Mouse (Mus musculus) neural tube, embryonic 15.5 days (tissue): ENCODE measurements around the gene Vapb. TPM values are rescaled to one million over a fixed set of nuclear protein-coding genes. Genes with fewer than 3 reads are reported as not detected.

Experiments used
- ATAC-seq: fragments of 200-750 bp; cut with Nextera tagmentation; 2 replicates; pipeline ENCODE4 v1.8.0; 2017; ENCODE audit warnings: mild to moderate bottlenecking, moderate TSS enrichment, moderate library complexity; ENCODE audit not compliant: low FRiP score
- H3K27ac ChIP-seq: fragments of 300-500 bp; sonication (generic); replicated peaks from 2 replicates; pipeline ENCODE4 v1.5.1; 2015; ENCODE audit warnings: mild to moderate bottlenecking, inconsistent platforms
- H3K27me3 ChIP-seq: fragments of 300-500 bp; sonication (generic); replicated peaks from 2 replicates; pipeline ENCODE4 v1.6.1; 2015; ENCODE audit warnings: inconsistent platforms
- H3K36me3 ChIP-seq: fragments of 300-500 bp; sonication (generic); 2 replicates; pipeline ENCODE4 v1.6.1; 2015; ENCODE audit warnings: inconsistent platforms
- H3K4me1 ChIP-seq: fragments of 300-500 bp; sonication (generic); 2 replicates; pipeline ENCODE4 v1.6.1; 2015; ENCODE audit warnings: inconsistent platforms
- H3K4me2 ChIP-seq: fragments of 300-500 bp; sonication (generic); 2 replicates; pipeline ENCODE4 v1.6.1; 2015; ENCODE audit warnings: inconsistent platforms, mild to moderate bottlenecking, moderate library complexity
- H3K4me3 ChIP-seq: fragments of 300-500 bp; sonication (generic); replicated peaks from 2 replicates; pipeline ENCODE4 v1.5.1; 2015; ENCODE audit warnings: mild to moderate bottlenecking, inconsistent platforms
- H3K9ac ChIP-seq: fragments of 300-500 bp; sonication (generic); replicated peaks from 2 replicates; pipeline ENCODE4 v1.6.1; 2015; ENCODE audit warnings: mild to moderate bottlenecking, inconsistent platforms
- H3K9me3 ChIP-seq: fragments of 300-500 bp; sonication (generic); replicated peaks from 2 replicates; pipeline ENCODE4 v1.6.1; 2016; ENCODE audit warnings: inconsistent platforms
- WGBS: fragments of 180-500 bp; shearing (Covaris S2); methylation state at CpG from one replicate; pipeline ENCODE4 v1.1.7; 2015; ENCODE audit warnings: mixed read lengths; 5-methylcytosine and 5-hydroxymethylcytosine counted together
- microRNA-seq: library from miRNA; unstranded; fragments of <30 nt; microRNA quantifications from one replicate; pipeline ENCODE4, GENCODE M21; 2017
- polyA plus RNA-seq: library from polyadenylated mRNA; unstranded; fragments of >200 nt; fragmentation: Nextera tagmentation; extraction: Ambion mirVana; gene quantifications from 2 replicates; pipeline ENCODE4 v1.2.1, GENCODE M21; 2015

Gene Vapb
- polyA plus RNA-seq, 1 experiment from 2014 or later: 19.9 TPM

DNA sequence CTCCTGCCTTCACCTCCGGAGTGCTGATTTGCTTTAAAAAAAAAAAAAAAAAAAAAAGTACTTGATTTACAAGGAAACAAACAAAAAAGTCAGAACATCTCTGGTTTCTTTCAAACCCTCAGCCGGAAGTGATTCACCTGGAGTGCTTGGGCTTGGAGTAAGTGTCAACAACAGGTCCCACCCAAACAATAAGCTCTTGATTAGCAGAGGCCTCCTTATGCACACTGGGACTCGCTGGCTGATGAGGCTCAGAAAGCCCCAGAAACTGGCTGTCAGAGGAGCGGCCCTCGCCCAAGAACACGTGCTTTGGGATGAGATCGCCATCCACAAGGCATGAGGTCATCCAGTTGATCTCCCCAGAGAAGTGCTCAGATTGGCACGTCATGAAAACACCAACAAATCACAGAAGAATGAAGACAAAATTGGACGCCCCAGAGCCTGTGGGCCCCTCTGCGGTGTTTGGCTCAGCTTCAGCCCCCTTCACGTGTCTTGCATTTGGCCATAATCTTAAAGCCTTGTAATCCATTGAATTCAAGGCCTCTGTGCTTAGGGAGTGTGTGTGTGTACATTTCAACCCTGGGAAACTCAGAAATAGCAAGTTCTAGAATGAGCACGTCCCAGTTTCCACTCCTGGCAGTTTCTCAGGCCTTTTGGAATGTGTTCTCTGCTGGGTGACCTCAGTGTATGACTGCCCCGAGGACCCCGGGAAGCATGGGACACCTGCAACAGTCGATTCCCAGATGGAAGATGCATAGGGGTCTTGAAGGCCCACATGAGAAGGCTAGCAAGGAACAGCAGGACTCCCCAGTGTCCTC lies 72.9 kb downstream of the Vapb start:
- no peak for ATAC-seq
- H3K9ac ChIP-seq: no peak overlapping the region
- no peaks in the 10 kb centered on the region for H3K27me3 ChIP-seq
- no peak overlapping the region for H3K27ac ChIP-seq
- no peaks in the 10 kb centered on the region for H3K36me3 ChIP-seq
- no peaks in the 10 kb centered on the region for H3K9me3 ChIP-seq
- no peak overlapping the region for H3K4me3 ChIP-seq
- no peak overlapping the region for H3K4me2 ChIP-seq
- WGBS: 84% methylated on average over 15 of the region's 15 CpGs
- no peaks in the 10 kb centered on the region for H3K4me1 ChIP-seq

DNA sequence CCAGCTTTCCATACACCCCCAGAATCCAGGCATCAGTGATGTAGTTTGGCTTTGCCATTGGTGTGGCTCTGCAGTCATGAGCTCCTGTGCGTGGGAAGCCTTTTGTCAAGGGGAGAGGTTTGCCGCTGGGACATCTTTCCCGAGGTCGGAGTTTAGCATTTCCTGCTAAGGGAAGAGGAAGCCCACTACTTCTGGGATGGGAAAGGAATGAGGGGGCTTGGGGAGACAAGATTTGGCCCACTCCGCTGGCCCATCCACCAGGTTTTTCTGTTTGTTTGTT lies 73.5 kb downstream of the Vapb start:
- ATAC-seq: no peak
- Histone ChIP-seq H3K36me3 (no peaks in the 10 kb centered on the region), H3K4me1 (no peaks in the 10 kb centered on the region), H3K27me3 (no peaks in the 10 kb centered on the region), H3K4me2 (no peak overlapping the region), H3K9ac (no peak overlapping the region), H3K27ac (no peak overlapping the region), H3K4me3 (no peak overlapping the region), H3K9me3 (no peaks in the 10 kb centered on the region)
- 93% methylated on average over 5 of the region's 5 CpGs for WGBS

GRCm38 (mm10) chr2:173811850-173812249 lies 74.5 kb downstream of the Vapb start:
- Histone ChIP-seq H3K9ac (no peak overlapping the region), H3K27ac (no peak overlapping the region), H3K4me1 (no peaks in the 10 kb centered on the region), H3K4me3 (no peak overlapping the region), H3K36me3 (no peaks in the 10 kb centered on the region), H3K27me3 (no peaks in the 10 kb centered on the region), H3K9me3 (no peaks in the 10 kb centered on the region), H3K4me2 (no peak overlapping the region)
- no peak for ATAC-seq
- 77% methylated on average over 8 of the region's 8 CpGs for WGBS

DNA sequence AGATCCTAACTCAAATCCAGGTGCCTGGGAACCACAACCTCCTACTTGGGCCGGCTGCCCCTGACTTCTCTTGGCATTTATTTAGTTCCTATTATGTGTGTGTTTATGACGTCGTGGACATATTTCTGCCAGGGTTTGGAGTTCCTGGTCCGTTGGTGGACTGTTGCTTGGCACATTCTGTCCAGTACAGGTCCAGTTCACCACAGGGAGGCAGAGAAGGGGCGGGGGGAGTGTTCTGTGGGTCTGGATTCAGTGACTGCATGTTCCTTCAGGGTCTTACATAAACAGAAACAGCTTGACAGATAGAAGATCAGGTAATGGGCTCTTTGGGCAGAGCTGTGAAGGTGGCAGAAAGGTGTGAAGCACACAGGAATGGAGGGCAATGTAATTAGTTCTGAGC lies 75.8 kb downstream of the Vapb start:
- H3K4me1 ChIP-seq: no peaks in the 10 kb centered on the region
- no peak overlapping the region for H3K4me3 ChIP-seq
- 84% methylated on average over 5 of the region's 5 CpGs for WGBS
- H3K27me3 ChIP-seq: no peaks in the 10 kb centered on the region
- H3K9ac ChIP-seq: no peak overlapping the region
- H3K9me3 ChIP-seq: no peaks in the 10 kb centered on the region
- H3K36me3 ChIP-seq: no peaks in the 10 kb centered on the region
- ATAC-seq: no peak
- no peak overlapping the region for H3K27ac ChIP-seq
- H3K4me2 ChIP-seq: no peak overlapping the region

DNA sequence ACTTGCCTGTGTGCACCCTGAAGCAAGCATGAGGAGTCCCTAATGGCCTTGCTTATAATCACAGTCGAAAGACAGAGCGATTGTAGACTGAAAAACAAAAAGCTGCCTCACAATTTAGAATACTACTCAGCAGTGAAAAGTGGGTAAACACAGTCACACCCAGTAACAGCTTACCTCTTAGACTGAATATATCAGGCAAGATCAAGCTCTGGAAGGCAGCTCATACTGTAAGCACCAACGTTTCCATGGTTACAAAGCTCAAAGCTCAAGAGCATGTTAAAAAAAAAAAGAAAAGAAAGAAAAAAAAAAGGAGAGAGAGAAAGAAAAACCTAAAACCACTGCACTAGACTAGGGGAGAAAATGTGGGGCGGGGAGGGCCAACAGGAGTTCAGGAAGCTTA lies 89.0 kb downstream of the Vapb start:
- H3K4me3 ChIP-seq: no peak overlapping the region
- WGBS: 87% methylated on average over 4 of the region's 4 CpGs
- no peak overlapping the region for H3K27ac ChIP-seq
- no peak for ATAC-seq
- no peaks in the 10 kb centered on the region for H3K9me3 ChIP-seq
- no peaks in the 10 kb centered on the region for H3K36me3 ChIP-seq
- no peak overlapping the region for H3K4me2 ChIP-seq
- no peaks in the 10 kb centered on the region for H3K27me3 ChIP-seq
- 0 out of 2 replicates have a peak, but pooled peaks cover 6% of the 10 kb centered on the region for H3K4me1 ChIP-seq
- H3K9ac ChIP-seq: no peak overlapping the region

GRCm38 (mm10) chr2:173827228-173827627 lies 89.9 kb downstream of the Vapb start:
- WGBS: 94% methylated on average over 9 of the region's 9 CpGs
- Histone ChIP-seq H3K27me3 (no peaks in the 10 kb centered on the region), H3K9ac (no peak overlapping the region), H3K27ac (no peak overlapping the region), H3K4me2 (no peak overlapping the region), H3K4me3 (no peak overlapping the region), H3K9me3 (no peaks in the 10 kb centered on the region), H3K36me3 (no peaks in the 10 kb centered on the region), H3K4me1 (0 out of 2 replicates have a peak, but pooled peaks cover 6% of the 10 kb centered on the region)
- ATAC-seq: no peak

GRCm38 (mm10) chr2:173828134-173828533 lies 90.8 kb downstream of the Vapb start:
- Histone ChIP-seq H3K9ac (no peak overlapping the region), H3K9me3 (no peaks in the 10 kb centered on the region), H3K27ac (no peak overlapping the region), H3K4me2 (no peak overlapping the region), H3K36me3 (no peaks in the 10 kb centered on the region), H3K4me3 (no peak overlapping the region), H3K27me3 (no peaks in the 10 kb centered on the region), H3K4me1 (0 out of 2 replicates have a peak, but pooled peaks cover 6% of the 10 kb centered on the region)
- 73% methylated on average over 6 of the region's 6 CpGs for WGBS
- no peak for ATAC-seq

DNA sequence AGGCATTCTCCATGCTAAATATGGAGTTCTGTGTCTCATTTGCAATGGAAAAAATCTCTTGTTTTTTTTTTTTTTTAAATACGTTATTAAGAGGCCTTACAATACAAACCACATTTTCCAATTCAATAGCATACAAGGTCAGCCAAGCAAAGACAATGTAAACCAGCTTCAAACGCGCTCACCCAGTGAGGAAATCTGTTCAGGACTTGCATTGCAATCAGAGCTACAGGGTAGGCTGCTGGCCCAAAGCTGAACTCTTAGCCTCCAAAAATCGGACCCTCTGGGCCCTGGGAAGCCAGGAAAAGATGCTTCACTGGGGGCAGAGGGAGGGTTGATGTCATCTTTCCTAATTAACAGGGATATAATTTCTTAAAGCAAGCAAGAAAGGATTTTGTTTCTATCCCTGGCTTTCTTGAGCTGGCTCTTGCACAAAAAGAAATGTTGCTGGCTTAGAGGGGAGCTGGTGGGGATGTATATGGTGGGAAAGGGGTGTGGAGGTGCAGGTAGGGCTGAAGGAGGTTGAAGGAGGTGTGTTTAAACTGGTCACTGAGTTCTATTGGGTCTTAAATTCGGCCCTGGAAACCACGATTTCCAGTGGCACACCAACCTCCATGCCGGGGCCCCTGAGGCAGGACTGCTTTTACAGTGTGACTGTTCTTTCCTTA lies 95.6 kb downstream of the Vapb start:
- Histone ChIP-seq H3K4me1 (no peaks in the 10 kb centered on the region), H3K27me3 (no peaks in the 10 kb centered on the region), H3K4me3 (no peak overlapping the region), H3K4me2 (no peak overlapping the region), H3K27ac (no peak overlapping the region), H3K9me3 (no peaks in the 10 kb centered on the region), H3K36me3 (no peaks in the 10 kb centered on the region), H3K9ac (no peak overlapping the region)
- ATAC-seq: no peak
- 75% methylated on average over 7 of the region's 7 CpGs for WGBS

Small RNA genes lying within 50 kb of the gene (microRNA-seq; reads per million reads assigned to microRNA genes)
- gene Mir6340: not detected

Other genes with a start within 250 kb of the Vapb start
- gene 1700021F07Rik, start 214.9 kb upstream of the Vapb start, polyA plus RNA-seq: not detected in 2 replicates
- gene Ankrd60, start 159.1 kb upstream of the Vapb start, polyA plus RNA-seq: not detected in 2 replicates
- gene Rab22a, start 77.8 kb upstream of the Vapb start, polyA plus RNA-seq: 30.9 and 32.7 TPM in 2 replicates
- gene 1700010B08Rik, start 18.1 kb upstream of the Vapb start, polyA plus RNA-seq: not detected in 2 replicates